In genomic region chr10:72634125-72634524, GRCm38 (mm10) we compare ENCODE assay signal across 21 mouse cellular contexts. TPM values are rescaled to one million over a fixed set of nuclear protein-coding genes. Genes with fewer than 3 reads are reported as not detected.
A peak's percentile ranks its signal among the peaks of the same experiment; 100 is the strongest.
DNase-seq lines count a peak whose midpoint lies in the region; ATAC-seq and TF ChIP-seq lines count a peak whose summit lies in the region.
"Had no signal": no experiment of that assay in that cellular context is flagged by ENCODE, and none has a peak within 500 bp of the region (broad histone marks: within the 10 kb centered on the region; RNA-seq: fewer than 3 reads in every experiment).

No protein-coding gene starts in this region.

- TF ChIP-seq CTCF in midbrain, postnatal 0 days (IDR thresholded peaks at IDR 0.05) = no peak

- ATAC-seq in midbrain, postnatal 0 days (ENCODE audit: low FRiP score) = no peak
- ATAC-seq: inflammation-experienced regulatory T-cells, adult 6 months; liver, embryonic 12.5 days had no signal

- DNase-seq in embryo, embryonic 11 days = peak; percentile 23
- no peak for DNase-seq in embryo, embryonic 10.5 days (ENCODE audit: low spot score)
- DNase-seq in urinary bladder, postnatal 14 days (ENCODE audit: low spot score) = peak; percentile 4
- DNase-seq in urinary bladder, postnatal 10 days (ENCODE audit: low spot score) = no peak
- DNase-seq in brain, adult 2 months (ENCODE audit: low read depth, low spot score) = peak; percentile 23
- DNase-seq in midbrain, postnatal 0 days (ENCODE audit: low spot score) = no peak
- no peak for DNase-seq in lung, postnatal 14 days
- DNase-seq: cerebellum, adult 11 months; cerebellum, postnatal 25 days; kidney, postnatal 10 days; left cerebral cortex, postnatal 4 days; lung, embryonic 14.5 days; midbrain, embryonic 14.5 days; thymus, adult 18-20 months had no signal

- H3K27me3 ChIP-seq in midbrain, postnatal 0 days (ENCODE audit: insufficient read depth, low read length) = no peaks in the 10 kb centered on the region
- H3K27me3 ChIP-seq: embryonic facial prominence, embryonic 15.5 days; forebrain, embryonic 12.5 days; heart, embryonic 15.5 days; liver, embryonic 12.5 days had no signal

- H3K9me3 ChIP-seq in midbrain, postnatal 0 days (ENCODE audit: low read length) = no peaks in the 10 kb centered on the region
- H3K9me3 ChIP-seq: embryonic facial prominence, embryonic 15.5 days; forebrain, embryonic 12.5 days; heart, embryonic 15.5 days; liver, embryonic 12.5 days had no signal

- no peaks in the 10 kb centered on the region for H3K36me3 ChIP-seq in midbrain, postnatal 0 days (ENCODE audit: insufficient read depth, low read length)
- H3K36me3 ChIP-seq: embryonic facial prominence, embryonic 15.5 days; forebrain, embryonic 12.5 days; heart, embryonic 15.5 days; liver, embryonic 12.5 days had no signal

- no peak overlapping the region for H3K9ac ChIP-seq in midbrain, postnatal 0 days (replicated peaks; ENCODE audit: low read length, poor library complexity, severe bottlenecking)
- H3K9ac ChIP-seq: embryonic facial prominence, embryonic 15.5 days; forebrain, embryonic 12.5 days; heart, embryonic 15.5 days; liver, embryonic 12.5 days; lung, embryonic 14.5 days had no signal

- 81% methylated on average over 5 of the region's 5 CpGs for WGBS in midbrain, postnatal 0 days

- H3K4me3 ChIP-seq in midbrain, postnatal 0 days (ENCODE audit: low read depth, low read length) = no peak overlapping the region
- H3K4me3 ChIP-seq: embryonic facial prominence, embryonic 15.5 days; forebrain, embryonic 12.5 days; heart, embryonic 15.5 days; layer of hippocampus, adult 2 months; liver, embryonic 12.5 days had no signal

- no peaks in the 10 kb centered on the region for H3K4me1 ChIP-seq in midbrain, postnatal 0 days (ENCODE audit: insufficient read depth, low read length)
- H3K4me1 ChIP-seq: embryonic facial prominence, embryonic 15.5 days; forebrain, embryonic 12.5 days; heart, embryonic 15.5 days; liver, embryonic 12.5 days had no signal

- H3K27ac ChIP-seq in midbrain, postnatal 0 days (ENCODE audit: low read depth, low read length) = no peak overlapping the region
- H3K27ac ChIP-seq: embryonic facial prominence, embryonic 15.5 days; forebrain, embryonic 12.5 days; heart, embryonic 15.5 days; layer of hippocampus, adult 2 months; liver, embryonic 12.5 days; macrophage had no signal

- H3K4me2 ChIP-seq in midbrain, postnatal 0 days (ENCODE audit: low read depth, low read length, poor library complexity, severe bottlenecking) = no peak overlapping the region
- H3K4me2 ChIP-seq: embryonic facial prominence, embryonic 15.5 days; forebrain, embryonic 12.5 days; heart, embryonic 15.5 days; liver, embryonic 12.5 days; lung, embryonic 14.5 days had no signal

RNA-seq across cellular contexts. Expression of gene Zwint, which starts 20.5 kb away (rescaled TPM):
- 937 and 951 TPM in 2 replicates for total RNA-seq in midbrain, postnatal 0 days (2014; rRNA removed)
- 1,277 and 1,350 TPM in 2 replicates for polyA plus RNA-seq in midbrain, postnatal 0 days (2015; fragmentation: Nextera tagmentation; extraction: Ambion mirVana)

Comparison
In these comparisons a context has a peak if more than half of its experiments do, and no peak if none do; other contexts are left out.
1. DNase-seq: peak in embryo, embryonic 11 days (single experiment), urinary bladder, postnatal 14 days (single experiment) and brain, adult 2 months (single experiment); none in embryo, embryonic 10.5 days (single experiment), urinary bladder, postnatal 10 days (single experiment), midbrain, postnatal 0 days (single experiment) and lung, postnatal 14 days (single experiment).